9 mouse cellular contexts compared by ENCODE assay signal in genomic region chr5:43837372-43837771, GRCm38 (mm10). TPM values are rescaled to one million over a fixed set of nuclear protein-coding genes. Genes with fewer than 3 reads are reported as not detected.
DNase-seq lines count a peak whose midpoint lies in the region; ATAC-seq and TF ChIP-seq lines count a peak whose summit lies in the region.
"Had no signal": no experiment of that assay in that cellular context is flagged by ENCODE, and none has a peak within 500 bp of the region (broad histone marks: within the 10 kb centered on the region; RNA-seq: fewer than 3 reads in every experiment).

No protein-coding gene starts in this region.

- H3K4me2 ChIP-seq in forebrain, embryonic 16.5 days (ENCODE audit: low read length), result no peak overlapping the region
- no peak overlapping the region for H3K4me2 ChIP-seq in midbrain, embryonic 11.5 days
- no peak overlapping the region for H3K4me2 ChIP-seq in midbrain, embryonic 13.5 days (replicated peaks)
- no peak overlapping the region for H3K4me2 ChIP-seq in lung, embryonic 14.5 days
- no peak overlapping the region for H3K4me2 ChIP-seq in stomach, postnatal 0 days (replicated peaks; ENCODE audit: low read depth)
- H3K4me2 ChIP-seq: limb, embryonic 15.5 days had no signal

- peak; percentile 51 for TF ChIP-seq CTCF in lung, embryonic 14.5 days (IDR thresholded peaks at IDR 0.05; ENCODE audit: low read depth)
- peak; percentile 68 for TF ChIP-seq CTCF in stomach, postnatal 0 days (IDR thresholded peaks at IDR 0.05; ENCODE audit: low read depth)

- H3K9me3 ChIP-seq in forebrain, embryonic 10.5 days, result no peaks in the 10 kb centered on the region
- H3K9me3 ChIP-seq in forebrain, embryonic 16.5 days (ENCODE audit: control insufficient read depth, low read length), result no peaks in the 10 kb centered on the region
- H3K9me3 ChIP-seq in midbrain, embryonic 11.5 days (ENCODE audit: control insufficient read depth, low read length), result no peaks in the 10 kb centered on the region
- no peaks in the 10 kb centered on the region for H3K9me3 ChIP-seq in midbrain, embryonic 13.5 days
- H3K9me3 ChIP-seq in lung, embryonic 14.5 days (ENCODE audit: low read depth, low read length), result no peaks in the 10 kb centered on the region
- H3K9me3 ChIP-seq in stomach, postnatal 0 days (ENCODE audit: control insufficient read depth, low read length), result no peaks in the 10 kb centered on the region
- H3K9me3 ChIP-seq: limb, embryonic 15.5 days had no signal

- no peaks in the 10 kb centered on the region for H3K36me3 ChIP-seq in forebrain, embryonic 10.5 days (replicated peaks)
- H3K36me3 ChIP-seq in forebrain, embryonic 16.5 days (ENCODE audit: control insufficient read depth, insufficient read depth), result no peaks in the 10 kb centered on the region
- H3K36me3 ChIP-seq in midbrain, embryonic 11.5 days (ENCODE audit: control insufficient read depth, insufficient read depth, low read length), result no peaks in the 10 kb centered on the region
- H3K36me3 ChIP-seq in midbrain, embryonic 13.5 days, result no peaks in the 10 kb centered on the region
- H3K36me3 ChIP-seq in lung, embryonic 14.5 days (ENCODE audit: insufficient read depth), result no peaks in the 10 kb centered on the region
- H3K36me3 ChIP-seq in stomach, postnatal 0 days (ENCODE audit: control insufficient read depth, insufficient read depth, low read length), result no peaks in the 10 kb centered on the region
- H3K36me3 ChIP-seq: limb, embryonic 15.5 days had no signal

- H3K27me3 ChIP-seq in forebrain, embryonic 10.5 days (ENCODE audit: poor library complexity, severe bottlenecking), result no peaks in the 10 kb centered on the region
- H3K27me3 ChIP-seq in forebrain, embryonic 16.5 days (replicated peaks; ENCODE audit: control insufficient read depth, insufficient read depth, low read length), result no peaks in the 10 kb centered on the region
- H3K27me3 ChIP-seq in midbrain, embryonic 11.5 days (ENCODE audit: control insufficient read depth, insufficient read depth, low read length), result no peaks in the 10 kb centered on the region
- H3K27me3 ChIP-seq in midbrain, embryonic 13.5 days, result no peaks in the 10 kb centered on the region
- H3K27me3 ChIP-seq in lung, embryonic 14.5 days (ENCODE audit: insufficient read depth, low read length), result no peaks in the 10 kb centered on the region
- no peaks in the 10 kb centered on the region for H3K27me3 ChIP-seq in stomach, postnatal 0 days (ENCODE audit: control insufficient read depth, insufficient read depth, low read length)
- H3K27me3 ChIP-seq: limb, embryonic 15.5 days had no signal

- no peak overlapping the region for H3K27ac ChIP-seq in forebrain, embryonic 10.5 days
- no peak overlapping the region for H3K27ac ChIP-seq in forebrain, embryonic 16.5 days (ENCODE audit: low read length)
- no peak overlapping the region for H3K27ac ChIP-seq in midbrain, embryonic 11.5 days (ENCODE audit: low read depth, low read length)
- H3K27ac ChIP-seq in midbrain, embryonic 13.5 days, result no peak overlapping the region
- H3K27ac ChIP-seq in lung, embryonic 14.5 days (ENCODE audit: low read depth), result no peak overlapping the region
- H3K27ac ChIP-seq in stomach, postnatal 0 days (replicated peaks), result no peak overlapping the region
- H3K27ac ChIP-seq: limb, embryonic 15.5 days had no signal

- no peak for ATAC-seq in forebrain, embryonic 16.5 days
- peak; percentile 46; the same call in 1 of the 2 replicates for ATAC-seq in midbrain, embryonic 11.5 days (ENCODE audit: low FRiP score)
- no peak for ATAC-seq in midbrain, embryonic 13.5 days
- ATAC-seq in lung, embryonic 14.5 days (ENCODE audit: insufficient read depth), result no peak
- ATAC-seq in stomach, postnatal 0 days (ENCODE audit: low FRiP score, low TSS enrichment), result no peak

- peak; percentile 40 for DNase-seq in forebrain, embryonic 10.5 days (ENCODE audit: extremely low spot score, low spot score)
- DNase-seq in midbrain, embryonic 11.5 days (ENCODE audit: low spot score, missing footprints), result peak; percentile 90
- DNase-seq in c-Kit-positive CD71-negative TER-119-negative erythroid progenitor cells, embryonic 14.5 days (ENCODE audit: low read depth), result peak; percentile 56
- DNase-seq in gastrocnemius, postnatal 14 days, result peak; percentile 32
- DNase-seq in lung, embryonic 14.5 days, result peak; percentile 66
- DNase-seq in stomach, postnatal 0 days (ENCODE audit: low spot score), result no peak

- WGBS in forebrain, embryonic 10.5 days, result 57% methylated on average over 5 of the region's 5 CpGs
- whole genome bisulfite sequencing in forebrain, embryonic 16.5 days, result 51% methylated on average over 5 of the region's 5 CpGs
- WGBS in midbrain, embryonic 11.5 days, result 54% methylated on average over 5 of the region's 5 CpGs
- WGBS in midbrain, embryonic 13.5 days, result 50% methylated on average over 5 of the region's 5 CpGs
- WGBS in lung, embryonic 14.5 days, result 56% methylated on average over 5 of the region's 5 CpGs
- 54% methylated on average over 5 of the region's 5 CpGs for WGBS in stomach, postnatal 0 days

- H3K4me1 ChIP-seq in forebrain, embryonic 10.5 days, result no peaks in the 10 kb centered on the region
- no peaks in the 10 kb centered on the region for H3K4me1 ChIP-seq in forebrain, embryonic 16.5 days (replicated peaks; ENCODE audit: control insufficient read depth, insufficient read depth, low read length)
- H3K4me1 ChIP-seq in midbrain, embryonic 11.5 days (ENCODE audit: control insufficient read depth, insufficient read depth, low read length), result no peaks in the 10 kb centered on the region
- no peaks in the 10 kb centered on the region for H3K4me1 ChIP-seq in midbrain, embryonic 13.5 days (replicated peaks)
- no peaks in the 10 kb centered on the region for H3K4me1 ChIP-seq in lung, embryonic 14.5 days (ENCODE audit: insufficient read depth)
- no peaks in the 10 kb centered on the region for H3K4me1 ChIP-seq in stomach, postnatal 0 days (replicated peaks; ENCODE audit: control insufficient read depth, insufficient read depth)
- H3K4me1 ChIP-seq: limb, embryonic 15.5 days had no signal

- H3K9ac ChIP-seq in forebrain, embryonic 16.5 days (replicated peaks; ENCODE audit: low read depth, low read length), result no peak overlapping the region
- H3K9ac ChIP-seq in midbrain, embryonic 11.5 days (ENCODE audit: low read length), result no peak overlapping the region
- H3K9ac ChIP-seq in midbrain, embryonic 13.5 days (replicated peaks), result no peak overlapping the region
- no peak overlapping the region for H3K9ac ChIP-seq in lung, embryonic 14.5 days
- H3K9ac ChIP-seq in stomach, postnatal 0 days (ENCODE audit: low read length), result no peak overlapping the region
- H3K9ac ChIP-seq: limb, embryonic 15.5 days had no signal

- no peak overlapping the region for H3K4me3 ChIP-seq in forebrain, embryonic 10.5 days
- no peak overlapping the region for H3K4me3 ChIP-seq in forebrain, embryonic 16.5 days (replicated peaks; ENCODE audit: low read length)
- H3K4me3 ChIP-seq in midbrain, embryonic 11.5 days (ENCODE audit: low read depth, low read length), result no peak overlapping the region
- no peak overlapping the region for H3K4me3 ChIP-seq in midbrain, embryonic 13.5 days (replicated peaks)
- H3K4me3 ChIP-seq in lung, embryonic 14.5 days (ENCODE audit: low read depth, low read length), result no peak overlapping the region
- no peak overlapping the region for H3K4me3 ChIP-seq in stomach, postnatal 0 days (ENCODE audit: low read depth, low read length)
- H3K4me3 ChIP-seq: limb, embryonic 15.5 days had no signal

- no peak for TF ChIP-seq EP300 in stomach, postnatal 0 days (optimal IDR thresholded peaks at IDR 0.05)

- intact Hi-C loops in gastrocnemius, postnatal 14 days (cut with DNase I; ENCODE audit: low total_unique reads), result loop anchor here (5.0 kb wide), 1 partner anchor 150 kb away; no protein-coding TSS in a partner anchor

RNA-seq across cellular contexts. Expression of gene Fbxl5, which starts 15.9 kb away (rescaled TPM):
- 57.7 and 58.4 TPM in 2 replicates for polyA plus RNA-seq in forebrain, embryonic 10.5 days (2016; fragmentation: Nextera tagmentation; extraction: Ambion mirVana)
- polyA plus RNA-seq in forebrain, embryonic 16.5 days (2015; fragmentation: Nextera tagmentation; extraction: Ambion mirVana), result 81.4 and 88.2 TPM in 2 replicates
- polyA plus RNA-seq in midbrain, embryonic 11.5 days (2014; fragmentation: Nextera tagmentation; extraction: Ambion mirVana), result 73.1 and 79.5 TPM in 2 replicates
- 62.5 and 70.9 TPM in 2 replicates for polyA plus RNA-seq in midbrain, embryonic 13.5 days (2015; fragmentation: Nextera tagmentation; extraction: Ambion mirVana)
- 10 to 100 TPM; 23.9 to 25.5 TPM for total RNA-seq in gastrocnemius, postnatal 14 days (2021)
- polyA plus RNA-seq in lung, embryonic 14.5 days (2014; fragmentation: Nextera tagmentation; extraction: Ambion mirVana), result 73.2 and 76.7 TPM in 2 replicates
- 44.0 and 45.7 TPM in 2 replicates for polyA plus RNA-seq in stomach, postnatal 0 days (2015; fragmentation: Nextera tagmentation; extraction: Ambion mirVana)

RNA-seq across cellular contexts. Expression of gene Bst1, which starts 18.7 kb away (rescaled TPM):
- 0.12 TPM in 1 of 2 replicates, not detected in the other for polyA plus RNA-seq in forebrain, embryonic 10.5 days (2016; fragmentation: Nextera tagmentation; extraction: Ambion mirVana)
- polyA plus RNA-seq in forebrain, embryonic 16.5 days (2015; fragmentation: Nextera tagmentation; extraction: Ambion mirVana), result not detected in 2 replicates
- 0.12 TPM in 1 of 2 replicates, not detected in the other for polyA plus RNA-seq in midbrain, embryonic 11.5 days (2014; fragmentation: Nextera tagmentation; extraction: Ambion mirVana)
- polyA plus RNA-seq in midbrain, embryonic 13.5 days (2015; fragmentation: Nextera tagmentation; extraction: Ambion mirVana), result not detected in 2 replicates
- under 1 TPM; 0.12 to 0.16 TPM for total RNA-seq in gastrocnemius, postnatal 14 days (2021)
- 0.82 and 1.2 TPM in 2 replicates for polyA plus RNA-seq in lung, embryonic 14.5 days (2014; fragmentation: Nextera tagmentation; extraction: Ambion mirVana)
- 3.6 and 4.4 TPM in 2 replicates for polyA plus RNA-seq in stomach, postnatal 0 days (2015; fragmentation: Nextera tagmentation; extraction: Ambion mirVana)

RNA-seq across cellular contexts. Expression of gene Cd38, which starts 31.0 kb away (rescaled TPM):
- polyA plus RNA-seq in forebrain, embryonic 10.5 days (2016; fragmentation: Nextera tagmentation; extraction: Ambion mirVana), result 6.7 and 7.0 TPM in 2 replicates
- polyA plus RNA-seq in forebrain, embryonic 16.5 days (2015; fragmentation: Nextera tagmentation; extraction: Ambion mirVana), result 2.4 and 2.9 TPM in 2 replicates
- polyA plus RNA-seq in midbrain, embryonic 11.5 days (2014; fragmentation: Nextera tagmentation; extraction: Ambion mirVana), result 5.5 and 5.6 TPM in 2 replicates
- 2.8 TPM in 2 replicates for polyA plus RNA-seq in midbrain, embryonic 13.5 days (2015; fragmentation: Nextera tagmentation; extraction: Ambion mirVana)
- 1 to 10 TPM; 5.6 to 6.2 TPM for total RNA-seq in gastrocnemius, postnatal 14 days (2021)
- 23.0 and 26.9 TPM in 2 replicates for polyA plus RNA-seq in lung, embryonic 14.5 days (2014; fragmentation: Nextera tagmentation; extraction: Ambion mirVana)
- polyA plus RNA-seq in stomach, postnatal 0 days (2015; fragmentation: Nextera tagmentation; extraction: Ambion mirVana), result 4.9 and 5.1 TPM in 2 replicates
